Mouse (Mus musculus): Measurements from ENCODE around the gene Gga3. TPM values are rescaled to one million over a fixed set of nuclear protein-coding genes. Genes with fewer than 3 reads are reported as not detected.
A peak's percentile ranks its signal among the peaks of the same experiment; 100 is the strongest.

Gene Gga3
- polyA plus RNA-seq, 1 experiment from 2014 or later: 13.6 TPM

GRCm38 (mm10) chr11:115563406-115563805 is 40.4 kb downstream of the Gga3 start:
- Histone ChIP-seq H3K27me3 (ENCODE audit: control insufficient read depth, insufficient read depth, low read length) (no peaks in the 10 kb centered on the region), H3K27ac (replicated peaks; ENCODE audit: low read depth, low read length) (no peak overlapping the region), H3K4me1 (ENCODE audit: control insufficient read depth, insufficient read depth, low read length) (peaks cover 3% of the 10 kb centered on the region; the same call in 1 of the 2 replicates), H3K4me2 (ENCODE audit: low read depth, low read length) (peak overlapping the region; percentile 78; the same call in 1 of the 2 replicates), H3K36me3 (replicated peaks; ENCODE audit: control insufficient read depth, insufficient read depth, low read depth, low read length) (peaks cover 4% of the 10 kb centered on the region), H3K9me3 (replicated peaks; ENCODE audit: control insufficient read depth, low read length) (no peaks in the 10 kb centered on the region), H3K4me3 (ENCODE audit: low read depth, low read length) (peak overlapping the region; percentile 76), H3K9ac (replicated peaks; ENCODE audit: low read length) (peak overlapping the region; percentile 78)
- peak; percentile 15 for DNase-seq (ENCODE audit: low spot score)
- no peak for ATAC-seq (replicated peaks; ENCODE audit: insufficient number of reproducible peaks, low FRiP score, low TSS enrichment, low read depth)
- WGBS: 40% methylated on average over 4 of the region's 4 CpGs

- H3K27me3 ChIP-seq (ENCODE audit: control insufficient read depth, insufficient read depth, low read length): no peaks in the 10 kb centered on the region
- DNase-seq (ENCODE audit: low spot score) (no peak), ATAC-seq (replicated peaks; ENCODE audit: insufficient number of reproducible peaks, low FRiP score, low TSS enrichment, low read depth) (no peak)
- H3K27ac ChIP-seq (replicated peaks; ENCODE audit: low read depth, low read length): no peak overlapping the region
- H3K36me3 ChIP-seq (replicated peaks; ENCODE audit: control insufficient read depth, insufficient read depth, low read depth, low read length): no peaks in the 10 kb centered on the region
- H3K4me2 ChIP-seq (ENCODE audit: low read depth, low read length): no peak overlapping the region
- 81% methylated on average over 17 of the region's 17 CpGs for WGBS
- H3K4me3 ChIP-seq (ENCODE audit: low read depth, low read length): no peak overlapping the region
- no peaks in the 10 kb centered on the region for H3K4me1 ChIP-seq (ENCODE audit: control insufficient read depth, insufficient read depth, low read length)
- no peak overlapping the region for H3K9ac ChIP-seq (replicated peaks; ENCODE audit: low read length)
- no peaks in the 10 kb centered on the region for H3K9me3 ChIP-seq (replicated peaks; ENCODE audit: control insufficient read depth, low read length)
Measured at GRCm38 (mm10) chr11:115555717-115556116, 48.1 kb downstream of the Gga3 start.

GRCm38 (mm10) chr11:115552783-115553182 is 51.1 kb downstream of the Gga3 start:
- Histone ChIP-seq H3K27me3 (ENCODE audit: control insufficient read depth, insufficient read depth, low read length) (no peaks in the 10 kb centered on the region), H3K36me3 (replicated peaks; ENCODE audit: control insufficient read depth, insufficient read depth, low read depth, low read length) (no peaks in the 10 kb centered on the region), H3K4me2 (ENCODE audit: low read depth, low read length) (no peak overlapping the region), H3K9ac (replicated peaks; ENCODE audit: low read length) (no peak overlapping the region), H3K4me3 (ENCODE audit: low read depth, low read length) (no peak overlapping the region), H3K9me3 (replicated peaks; ENCODE audit: control insufficient read depth, low read length) (no peaks in the 10 kb centered on the region), H3K4me1 (ENCODE audit: control insufficient read depth, insufficient read depth, low read length) (no peaks in the 10 kb centered on the region), H3K27ac (replicated peaks; ENCODE audit: low read depth, low read length) (no peak overlapping the region)
- WGBS: 66% methylated on average over 4 of the region's 4 CpGs
- DNase-seq (ENCODE audit: low spot score) (peak; percentile 12), ATAC-seq (replicated peaks; ENCODE audit: insufficient number of reproducible peaks, low FRiP score, low TSS enrichment, low read depth) (no peak)

- Histone ChIP-seq H3K4me3 (ENCODE audit: low read depth, low read length) (no peak overlapping the region), H3K27ac (replicated peaks; ENCODE audit: low read depth, low read length) (no peak overlapping the region), H3K4me2 (ENCODE audit: low read depth, low read length) (no peak overlapping the region), H3K9me3 (replicated peaks; ENCODE audit: control insufficient read depth, low read length) (no peaks in the 10 kb centered on the region), H3K27me3 (ENCODE audit: control insufficient read depth, insufficient read depth, low read length) (no peaks in the 10 kb centered on the region), H3K9ac (replicated peaks; ENCODE audit: low read length) (no peak overlapping the region), H3K36me3 (replicated peaks; ENCODE audit: control insufficient read depth, insufficient read depth, low read depth, low read length) (no peaks in the 10 kb centered on the region), H3K4me1 (ENCODE audit: control insufficient read depth, insufficient read depth, low read length) (no peaks in the 10 kb centered on the region)
- 81% methylated on average over 4 of the region's 4 CpGs for WGBS
- ATAC-seq (replicated peaks; ENCODE audit: insufficient number of reproducible peaks, low FRiP score, low TSS enrichment, low read depth) (no peak), DNase-seq (ENCODE audit: low spot score) (no peak)
Measured at GRCm38 (mm10) chr11:115543571-115543970, 60.3 kb downstream of the Gga3 start.

GRCm38 (mm10) chr11:115538045-115538444 is 65.8 kb downstream of the Gga3 start:
- no peak overlapping the region for H3K27ac ChIP-seq (replicated peaks; ENCODE audit: low read depth, low read length)
- no peak overlapping the region for H3K9ac ChIP-seq (replicated peaks; ENCODE audit: low read length)
- no peaks in the 10 kb centered on the region for H3K4me1 ChIP-seq (ENCODE audit: control insufficient read depth, insufficient read depth, low read length)
- no peak for DNase-seq (ENCODE audit: low spot score)
- 64% methylated on average over 2 of the region's 2 CpGs for WGBS
- no peak for ATAC-seq (replicated peaks; ENCODE audit: insufficient number of reproducible peaks, low FRiP score, low TSS enrichment, low read depth)
- H3K4me2 ChIP-seq (ENCODE audit: low read depth, low read length): no peak overlapping the region
- no peaks in the 10 kb centered on the region for H3K9me3 ChIP-seq (replicated peaks; ENCODE audit: control insufficient read depth, low read length)
- no peak overlapping the region for H3K4me3 ChIP-seq (ENCODE audit: low read depth, low read length)
- H3K27me3 ChIP-seq (ENCODE audit: control insufficient read depth, insufficient read depth, low read length): no peaks in the 10 kb centered on the region
- H3K36me3 ChIP-seq (replicated peaks; ENCODE audit: control insufficient read depth, insufficient read depth, low read depth, low read length): peaks cover 3% of the 10 kb centered on the region

- peaks cover 6% of the 10 kb centered on the region for H3K36me3 ChIP-seq (replicated peaks; ENCODE audit: control insufficient read depth, insufficient read depth, low read depth, low read length)
- no peaks in the 10 kb centered on the region for H3K27me3 ChIP-seq (ENCODE audit: control insufficient read depth, insufficient read depth, low read length)
- peak overlapping the region; percentile 98 for H3K27ac ChIP-seq (replicated peaks; ENCODE audit: low read depth, low read length)
- peak overlapping the region; percentile 81 for H3K4me3 ChIP-seq (ENCODE audit: low read depth, low read length)
- H3K4me2 ChIP-seq (ENCODE audit: low read depth, low read length): no peak overlapping the region
- DNase-seq (ENCODE audit: low spot score) (no peak), ATAC-seq (replicated peaks; ENCODE audit: insufficient number of reproducible peaks, low FRiP score, low TSS enrichment, low read depth) (no peak)
- H3K9me3 ChIP-seq (replicated peaks; ENCODE audit: control insufficient read depth, low read length): no peaks in the 10 kb centered on the region
- WGBS: 86% methylated on average over 10 of the region's 10 CpGs
- H3K9ac ChIP-seq (replicated peaks; ENCODE audit: low read length): peak overlapping the region; percentile 99; the same call in 1 of the 2 replicates
- no peaks in the 10 kb centered on the region for H3K4me1 ChIP-seq (ENCODE audit: control insufficient read depth, insufficient read depth, low read length)
Measured at GRCm38 (mm10) chr11:115536856-115537568, 66.8 kb downstream of the Gga3 start.

GRCm38 (mm10) chr11:115536038-115536681 is 67.7 kb downstream of the Gga3 start, which contains the start of gene Sumo2:
TSS of gene Sumo2 (minus strand) at chr11:115536276.
- Histone ChIP-seq H3K27ac (replicated peaks; ENCODE audit: low read depth, low read length) (peak within 1 kb of the TSS; percentile 98), H3K27me3 (ENCODE audit: control insufficient read depth, insufficient read depth, low read length) (no peaks in the 10 kb centered on the region), H3K9me3 (replicated peaks; ENCODE audit: control insufficient read depth, low read length) (no peaks in the 10 kb centered on the region), H3K4me2 (ENCODE audit: low read depth, low read length) (peak within 1 kb of the TSS; percentile 43), H3K36me3 (replicated peaks; ENCODE audit: control insufficient read depth, insufficient read depth, low read depth, low read length) (peaks cover 6% of the 10 kb centered on the region), H3K4me3 (ENCODE audit: low read depth, low read length) (peak within 1 kb of the TSS; percentile 81), H3K4me1 (ENCODE audit: control insufficient read depth, insufficient read depth, low read length) (no peaks in the 10 kb centered on the region), H3K9ac (replicated peaks; ENCODE audit: low read length) (peak within 1 kb of the TSS; percentile 99)
- WGBS: under 1% methylated on average over 58 of the region's 70 CpGs
- ATAC-seq (replicated peaks; ENCODE audit: insufficient number of reproducible peaks, low FRiP score, low TSS enrichment, low read depth): peak; percentile 79
- DNase-seq (ENCODE audit: low spot score): peak; percentile 98

All from embryonic facial prominence, embryonic 11.5 days (tissue).